Mouse (Mus musculus) erythroblast, embryonic 14.5 days (primary cell): ENCODE results near the gene Josd2. TPM values are rescaled to one million over a fixed set of nuclear protein-coding genes. Genes with fewer than 3 reads are reported as not detected.
A peak's percentile ranks its signal among the peaks of the same experiment; 100 is the strongest.

Experiments
- H3K27me3 ChIP-seq: 2 replicates; pipeline ENCODE4 v1.6.1; 2012; ENCODE audit warnings: inconsistent platforms; ENCODE audit not compliant: control insufficient read depth
- H3K36me3 ChIP-seq: 2 replicates; pipeline ENCODE4 v1.6.1; 2012; ENCODE audit warnings: mild to moderate bottlenecking, inconsistent platforms; ENCODE audit not compliant: control insufficient read depth
- H3K4me1 ChIP-seq: 2 replicates; pipeline ENCODE4 v1.6.1; 2012; ENCODE audit warnings: inconsistent platforms; ENCODE audit not compliant: control insufficient read depth
- H3K4me3 ChIP-seq: replicated peaks from 2 replicates; pipeline ENCODE3; 2012; ENCODE audit warnings: moderate library complexity, mild to moderate bottlenecking, inconsistent platforms
- H3K9me3 ChIP-seq: 2 replicates; pipeline ENCODE4 v1.6.1; 2012; ENCODE audit warnings: low read length, inconsistent platforms, mixed read lengths; ENCODE audit not compliant: control insufficient read depth
- GATA1 ChIP-seq: IDR thresholded peaks from 2 replicates; pipeline ENCODE4 v1.6.1; 2012; ENCODE audit warnings: low read length, inconsistent platforms, mixed read lengths
- TAL1 ChIP-seq: IDR thresholded peaks from 3 replicates; pipeline ENCODE4 v1.6.1; 2012; ENCODE audit warnings: low read length, inconsistent platforms, mixed read lengths
- polyA plus RNA-seq: library from polyadenylated mRNA; stranded (reverse); fragments of >175 nt; gene quantifications from 2 replicates; pipeline ENCODE4 v1.2.3, GENCODE M21; 2012

Josd2 gene
- polyA plus RNA-seq, 1 experiment = 1,062 TPM

- H3K4me1 ChIP-seq = peaks cover 59% of the 10 kb centered on the region
Observed at GRCm38 (mm10) chr7:44461503-44462217, 6.1 kb upstream of the Josd2 start.

GRCm38 (mm10) chr7:44462218-44463055 lies 5.3 kb upstream of the Josd2 start:
- Histone ChIP-seq H3K4me3 (no peak overlapping the region), H3K4me1 (peaks cover 59% of the 10 kb centered on the region), H3K36me3 (peaks cover 12% of the 10 kb centered on the region), H3K27me3 (peaks cover 71% of the 10 kb centered on the region), H3K9me3 (peaks cover 21% of the 10 kb centered on the region)
- TF ChIP-seq GATA1 (no peak), TAL1 (no peak)

More at GRCm38 (mm10) chr7:44461503-44462217, 6.1 kb upstream of the Josd2 start:
- Histone ChIP-seq H3K9me3 (peaks cover 21% of the 10 kb centered on the region), H3K27me3 (peaks cover 77% of the 10 kb centered on the region), H3K36me3 (peaks cover 7% of the 10 kb centered on the region), H3K4me3 (no peak overlapping the region)
- TF ChIP-seq TAL1 (no peak), GATA1 (no peak)

- no peak overlapping the region for H3K4me3 ChIP-seq
- TF ChIP-seq TAL1 (no peak), GATA1 (no peak)
- H3K36me3 ChIP-seq = peaks cover 13% of the 10 kb centered on the region
- H3K9me3 ChIP-seq = peaks cover 21% of the 10 kb centered on the region
- peaks cover 66% of the 10 kb centered on the region for H3K27me3 ChIP-seq
- peaks cover 60% of the 10 kb centered on the region for H3K4me1 ChIP-seq
Observed at GRCm38 (mm10) chr7:44463056-44463425, 4.7 kb upstream of the Josd2 start.

- Histone ChIP-seq H3K27me3 (peaks cover 61% of the 10 kb centered on the region), H3K4me3 (no peak overlapping the region), H3K4me1 (peaks cover 64% of the 10 kb centered on the region), H3K36me3 (peaks cover 19% of the 10 kb centered on the region), H3K9me3 (peaks cover 20% of the 10 kb centered on the region)
- TF ChIP-seq GATA1 (no peak), TAL1 (no peak)
Observed at GRCm38 (mm10) chr7:44463556-44464225, 4.1 kb upstream of the Josd2 start.

GRCm38 (mm10) chr7:44464511-44464910 lies 3.3 kb upstream of the Josd2 start:
- Histone ChIP-seq H3K4me1 (peaks cover 71% of the 10 kb centered on the region), H3K4me3 (no peak overlapping the region), H3K36me3 (peaks cover 27% of the 10 kb centered on the region), H3K9me3 (peaks cover 20% of the 10 kb centered on the region), H3K27me3 (peaks cover 52% of the 10 kb centered on the region)
- TF ChIP-seq GATA1 (no peak), TAL1 (no peak)

- peaks cover 46% of the 10 kb centered on the region for H3K27me3 ChIP-seq
- H3K36me3 ChIP-seq = peaks cover 33% of the 10 kb centered on the region
- TF ChIP-seq GATA1 (no peak), TAL1 (no peak)
- H3K4me1 ChIP-seq = peaks cover 76% of the 10 kb centered on the region
- peak within 1 kb of the TSS; percentile 17 for H3K4me3 ChIP-seq
- peaks cover 20% of the 10 kb centered on the region for H3K9me3 ChIP-seq
Observed at GRCm38 (mm10) chr7:44465111-44465510, 2.7 kb upstream of the Josd2 start, which contains the start of gene Aspdh. Gene Aspdh (plus strand): TSS chr7:44465391.

GRCm38 (mm10) chr7:44466006-44466887 lies 1.5 kb upstream of the Josd2 start:
- Histone ChIP-seq H3K36me3 (peaks cover 45% of the 10 kb centered on the region), H3K27me3 (peaks cover 35% of the 10 kb centered on the region), H3K4me3 (no peak overlapping the region), H3K4me1 (peaks cover 88% of the 10 kb centered on the region), H3K9me3 (peaks cover 14% of the 10 kb centered on the region)
- TF ChIP-seq GATA1 = no peak
- no peak for TF ChIP-seq TAL1

GRCm38 (mm10) chr7:44466888-44467311 lies 880 bp upstream of the Josd2 start:
- TF ChIP-seq GATA1 (no peak), TAL1 (no peak)
- peaks cover 29% of the 10 kb centered on the region for H3K27me3 ChIP-seq
- peak overlapping the region; percentile 81 for H3K4me3 ChIP-seq
- H3K36me3 ChIP-seq = peaks cover 51% of the 10 kb centered on the region
- H3K9me3 ChIP-seq = peaks cover 7% of the 10 kb centered on the region
- peaks cover 93% of the 10 kb centered on the region for H3K4me1 ChIP-seq
